Mouse (Mus musculus): ENCODE measurements around the gene H2al1g. TPM values are rescaled to one million over a fixed set of nuclear protein-coding genes. Genes with fewer than 3 reads are reported as not detected.
A peak's percentile ranks its signal among the peaks of the same experiment; 100 is the strongest.
"Not testable (repeated sequence)": the region's sequence is repeated elsewhere in the genome, so short reads cannot be mapped to it uniquely, and the experiment has no call there.

The H2al1g gene
- total RNA-seq (2021): not detected

DNA sequence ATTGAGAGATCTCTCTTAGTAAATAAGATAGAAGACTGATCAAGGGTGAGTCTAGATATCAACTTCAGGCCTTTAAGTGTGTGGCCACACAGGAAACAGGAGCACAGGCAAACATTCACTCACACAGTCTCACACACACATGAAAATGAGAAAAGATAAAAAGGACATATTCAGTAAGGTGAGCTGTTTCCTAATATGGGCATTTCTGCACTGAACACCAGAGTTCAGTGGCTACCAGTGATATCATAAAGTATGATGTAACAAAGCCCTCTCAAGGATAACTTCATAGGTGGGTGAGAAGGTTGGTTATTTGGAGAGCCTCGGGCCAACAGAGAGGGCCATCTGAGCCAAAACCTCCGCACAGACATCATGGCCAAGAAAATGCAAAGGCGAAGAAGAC is at the start of gene H2al1g:
TSS of gene H2al1g (plus strand) at position 301 of the 400 bp plus-strand sequence.
- DNase-seq; intact Hi-C loops (cut with DNase I): not testable (repeated sequence)

DNA sequence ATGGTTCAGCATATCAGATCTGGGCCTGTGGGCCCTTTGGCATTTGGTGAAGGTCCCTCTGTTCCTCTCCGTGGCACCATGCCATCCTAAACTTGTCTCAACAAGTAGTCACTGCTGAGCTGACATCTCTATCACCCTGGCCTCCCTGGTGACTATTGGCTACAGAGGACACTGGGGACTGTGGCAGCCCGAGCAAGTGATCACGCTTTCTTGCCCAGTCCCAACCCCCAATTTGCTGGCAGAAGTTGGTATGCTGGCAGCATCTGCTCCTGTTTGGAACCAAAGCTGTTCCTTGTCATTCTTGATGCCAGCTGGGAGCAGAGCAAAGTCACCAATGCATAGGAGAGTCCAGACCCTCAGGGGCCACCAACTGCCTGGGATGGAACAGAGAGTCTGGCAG is 49.0 kb upstream of the H2al1g start:
- DNase-seq: peak; percentile 84
- intact Hi-C loops (cut with DNase I): no loop called here

GRCm38 (mm10) chrX:11273190-11273589 is 44.9 kb upstream of the H2al1g start:
- no peak for DNase-seq
- intact Hi-C loops (cut with DNase I): loop anchor here (5.0 kb wide), 1 partner anchor 51 kb away; no protein-coding TSS in a partner anchor

- intact Hi-C loops (cut with DNase I): no loop called here
- no peak for DNase-seq
Observed at GRCm38 (mm10) chrX:11277083-11277482, 41.0 kb upstream of the H2al1g start.

DNA sequence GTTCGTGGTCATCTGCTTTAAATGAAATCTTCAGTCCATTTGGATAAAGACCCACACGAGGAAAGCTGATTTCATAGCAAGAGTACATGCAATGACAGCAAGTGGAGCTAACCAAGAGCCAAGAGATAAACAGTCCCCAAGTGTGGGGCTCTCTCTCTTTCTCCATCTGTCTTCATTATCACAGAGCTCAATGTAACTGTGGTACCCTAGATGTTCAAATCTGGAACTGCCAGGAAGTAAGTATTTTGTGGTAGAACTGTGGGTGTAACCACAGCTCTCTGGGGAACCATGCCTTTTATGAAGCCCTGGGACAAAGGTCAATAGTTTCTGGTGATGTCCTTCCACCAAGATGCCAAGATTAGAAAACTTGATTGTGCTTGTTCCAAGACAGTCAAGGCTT is 37.3 kb upstream of the H2al1g start:
- intact Hi-C loops (cut with DNase I): no loop called here
- no peak for DNase-seq

DNA sequence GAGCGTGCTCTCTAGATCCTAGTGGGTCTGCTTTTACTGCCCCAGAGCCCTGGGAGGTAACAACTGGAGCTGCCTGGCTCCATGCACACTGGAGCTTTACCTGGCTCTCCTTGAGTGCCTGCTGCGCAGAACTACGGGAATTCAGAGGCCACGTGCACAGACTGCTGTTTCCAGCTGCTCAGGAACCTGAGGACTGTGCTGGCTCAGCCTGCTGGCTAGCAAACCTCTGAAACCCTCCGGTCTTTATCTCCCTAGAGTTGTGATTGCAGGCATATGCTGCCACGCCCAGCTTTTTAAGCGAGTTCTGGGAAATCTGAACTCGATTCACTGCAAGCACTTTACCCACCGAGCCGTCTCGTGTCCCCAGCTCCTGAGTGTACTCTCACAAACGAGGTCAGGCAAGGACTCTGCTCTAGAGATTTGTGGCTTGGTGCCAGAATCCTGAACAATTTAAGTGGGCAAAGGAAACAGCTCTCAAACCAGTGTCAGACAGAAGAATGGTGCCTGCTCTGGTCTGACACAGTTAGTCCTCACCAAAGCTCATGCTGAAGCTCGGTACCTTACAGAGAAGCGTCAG is 29.7 kb upstream of the H2al1g start:
- no peak for DNase-seq
- intact Hi-C loops (cut with DNase I): no loop called here

GRCm38 (mm10) chrX:11289244-11289643 is 28.8 kb upstream of the H2al1g start:
- intact Hi-C loops (cut with DNase I): no loop called here
- DNase-seq: no peak

DNA sequence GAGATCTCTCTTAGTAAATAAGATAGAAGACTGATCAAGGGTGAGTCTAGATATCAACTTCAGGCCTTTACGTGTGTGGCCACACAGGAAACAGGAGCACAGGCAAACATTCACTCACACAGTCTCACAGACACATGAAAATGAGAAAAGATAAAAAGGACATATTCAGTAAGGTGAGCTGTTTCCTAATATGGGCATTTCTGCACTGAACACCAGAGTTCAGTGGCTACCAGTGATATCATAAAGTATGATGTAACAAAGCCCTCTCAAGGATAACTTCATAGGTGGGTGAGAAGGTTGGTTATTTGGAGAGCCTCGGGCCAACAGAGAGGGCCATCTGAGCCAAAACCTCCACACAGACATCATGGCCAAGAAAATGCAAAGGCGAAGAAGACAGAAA is 19.1 kb upstream of the H2al1g start, which contains the start of gene H2al1a:
TSS of gene H2al1a (plus strand) at position 301 of the 400 bp plus-strand sequence.
- DNase-seq; intact Hi-C loops (cut with DNase I): not testable (repeated sequence)

DNA sequence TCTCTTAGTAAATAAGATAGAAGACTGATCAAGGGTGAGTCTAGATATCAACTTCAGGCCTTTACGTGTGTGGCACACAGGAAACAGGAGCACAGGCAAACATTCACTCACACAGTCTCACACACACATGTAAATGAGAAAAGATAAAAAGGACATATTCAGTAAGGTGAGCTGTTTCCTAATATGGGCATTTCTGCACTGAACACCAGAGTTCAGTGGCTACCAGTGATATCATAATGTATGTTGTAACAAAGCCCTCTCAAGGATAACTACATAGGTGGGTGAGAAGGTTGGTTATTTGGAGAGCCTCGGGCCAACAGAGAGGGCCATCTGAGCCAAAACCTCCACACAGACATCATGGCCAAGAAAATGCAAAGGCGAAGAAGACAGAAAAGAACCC is 15.9 kb upstream of the H2al1g start, which contains the start of gene H2al1b:
TSS of gene H2al1b (plus strand) at position 301 of the 400 bp plus-strand sequence.
- DNase-seq; intact Hi-C loops (cut with DNase I): not testable (repeated sequence)

DNA sequence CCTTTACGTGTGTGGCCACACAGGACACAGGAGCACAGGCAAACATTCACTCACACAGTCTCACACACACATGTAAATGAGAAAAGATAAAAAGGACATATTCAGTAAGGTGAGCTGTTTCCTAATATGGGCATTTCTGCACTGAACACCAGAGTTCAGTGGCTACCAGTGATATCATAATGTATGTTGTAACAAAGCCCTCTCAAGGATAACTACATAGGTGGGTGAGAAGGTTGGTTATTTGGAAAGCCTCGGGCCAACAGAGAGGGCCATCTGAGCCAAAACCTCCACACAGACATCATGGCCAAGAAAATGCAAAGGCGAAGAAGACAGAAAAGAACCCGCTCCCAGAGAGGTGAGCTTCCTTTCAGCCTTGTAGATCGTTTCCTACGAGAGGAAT is 12.7 kb upstream of the H2al1g start, which contains the start of gene H2al1c:
TSS of gene H2al1c (plus strand) at position 301 of the 400 bp plus-strand sequence.
- DNase-seq; intact Hi-C loops (cut with DNase I): not testable (repeated sequence)

GRCm38 (mm10) chrX:11308524-11308923 is 9.5 kb upstream of the H2al1g start, which contains the start of gene H2al1d:
H2al1d (plus strand) TSS chrX:11308824.
- DNase-seq; intact Hi-C loops (cut with DNase I): not testable (repeated sequence)

DNA sequence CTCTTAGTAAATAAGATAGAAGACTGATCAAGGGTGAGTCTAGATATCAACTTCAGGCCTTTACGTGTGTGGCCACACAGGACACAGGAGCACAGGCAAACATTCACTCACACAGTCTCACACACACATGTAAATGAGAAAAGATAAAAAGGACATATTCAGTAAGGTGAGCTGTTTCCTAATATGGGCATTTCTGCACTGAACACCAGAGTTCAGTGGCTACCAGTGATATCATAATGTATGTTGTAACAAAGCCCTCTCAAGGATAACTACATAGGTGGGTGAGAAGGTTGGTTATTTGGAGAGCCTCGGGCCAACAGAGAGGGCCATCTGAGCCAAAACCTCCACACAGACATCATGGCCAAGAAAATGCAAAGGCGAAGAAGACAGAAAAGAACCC is 6.4 kb upstream of the H2al1g start, which contains the start of gene H2al1e:
TSS of gene H2al1e (plus strand) at position 301 of the 400 bp plus-strand sequence.
- intact Hi-C loops (cut with DNase I); DNase-seq: not testable (repeated sequence)

- intact Hi-C loops (cut with DNase I); DNase-seq: not testable (repeated sequence)
Observed at GRCm38 (mm10) chrX:11314858-11315257, 3.2 kb upstream of the H2al1g start, which contains the start of gene H2al1f. H2al1f (plus strand) TSS chrX:11315158.

GRCm38 (mm10) chrX:11321192-11321591 is 3.1 kb downstream of the H2al1g start, which contains the start of gene H2al1h:
H2al1h (plus strand) TSS chrX:11321492.
- DNase-seq; intact Hi-C loops (cut with DNase I): not testable (repeated sequence)

DNA sequence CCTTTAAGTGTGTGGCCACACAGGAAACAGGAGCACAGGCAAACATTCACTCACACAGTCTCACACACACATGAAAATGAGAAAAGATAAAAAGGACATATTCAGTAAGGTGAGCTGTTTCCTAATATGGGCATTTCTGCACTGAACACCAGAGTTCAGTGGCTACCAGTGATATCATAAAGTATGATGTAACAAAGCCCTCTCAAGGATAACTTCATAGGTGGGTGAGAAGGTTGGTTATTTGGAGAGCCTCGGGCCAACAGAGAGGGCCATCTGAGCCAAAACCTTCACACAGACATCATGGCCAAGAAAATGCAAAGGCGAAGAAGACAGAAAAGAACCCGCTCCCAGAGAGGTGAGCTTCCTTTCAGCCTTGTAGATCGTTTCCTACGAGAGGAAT is 6.3 kb downstream of the H2al1g start, which contains the start of gene H2al1i:
TSS of gene H2al1i (plus strand) at position 301 of the 400 bp plus-strand sequence.
- DNase-seq; intact Hi-C loops (cut with DNase I): not testable (repeated sequence)

DNA sequence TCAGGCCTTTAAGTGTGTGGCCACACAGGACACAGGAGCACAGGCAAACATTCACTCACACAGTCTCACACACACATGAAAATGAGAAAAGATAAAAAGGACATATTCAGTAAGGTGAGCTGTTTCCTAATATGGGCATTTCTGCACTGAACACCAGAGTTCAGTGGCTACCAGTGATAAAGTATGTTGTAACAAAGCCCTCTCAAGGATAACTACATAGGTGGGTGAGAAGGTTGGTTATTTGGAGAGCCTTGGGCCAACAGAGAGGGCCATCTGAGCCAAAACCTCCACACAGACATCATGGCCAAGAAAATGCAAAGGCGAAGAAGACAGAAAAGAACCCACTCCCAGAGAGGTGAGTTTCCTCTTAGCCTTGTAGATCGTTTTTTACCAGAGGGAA is 9.5 kb downstream of the H2al1g start, which contains the start of gene H2al1j:
TSS of gene H2al1j (plus strand) at position 301 of the 400 bp plus-strand sequence.
- intact Hi-C loops (cut with DNase I); DNase-seq: not testable (repeated sequence)

- peak; percentile 7 for DNase-seq
- intact Hi-C loops (cut with DNase I): no loop called here
Observed at GRCm38 (mm10) chrX:11345762-11346161, 27.7 kb downstream of the H2al1g start.

DNA sequence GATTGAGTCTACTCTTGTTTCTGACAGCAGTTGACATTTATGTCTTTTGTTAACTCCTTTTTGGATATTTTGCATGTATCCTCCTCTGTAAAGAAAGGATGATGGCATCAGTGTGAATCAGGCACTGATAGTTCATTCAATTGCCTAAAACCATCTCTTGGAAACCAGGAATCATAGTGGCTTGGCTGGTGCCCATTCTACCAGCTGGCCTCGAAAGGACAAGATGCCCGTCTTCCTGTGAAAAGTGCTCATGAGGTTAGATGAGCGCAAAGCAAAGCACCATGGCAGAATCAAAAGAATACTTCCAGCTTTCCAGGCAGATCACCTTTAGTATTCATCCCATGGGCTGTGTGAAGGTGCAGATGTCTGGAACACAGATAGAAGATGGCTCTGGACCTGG is 28.7 kb downstream of the H2al1g start:
- no peak for DNase-seq
- intact Hi-C loops (cut with DNase I): no loop called here

DNA sequence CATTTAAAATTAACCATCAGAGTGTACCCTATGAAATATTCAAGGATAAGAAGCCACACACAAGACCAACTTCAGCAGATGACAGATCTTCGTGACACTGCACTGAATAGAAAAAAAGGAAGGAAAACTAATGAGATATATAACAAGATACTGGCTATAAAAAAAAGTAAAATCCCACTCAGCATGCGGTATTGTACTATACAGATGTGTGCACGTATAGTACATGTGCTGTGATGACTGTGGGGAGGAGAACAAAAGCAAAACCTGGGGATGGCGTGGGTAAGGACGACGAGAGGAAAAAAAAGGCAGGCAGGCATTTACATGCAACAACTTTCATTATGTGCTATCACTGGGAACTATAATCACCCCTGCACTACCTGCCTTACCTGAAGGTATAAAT is 42.8 kb downstream of the H2al1g start:
- intact Hi-C loops (cut with DNase I): no loop called here
- DNase-seq: no peak

GRCm38 (mm10) chrX:11361261-11361660 is 43.2 kb downstream of the H2al1g start:
- intact Hi-C loops (cut with DNase I): no loop called here
- DNase-seq: no peak

- peak; percentile 84 for DNase-seq
- intact Hi-C loops (cut with DNase I): no loop called here
Observed at GRCm38 (mm10) chrX:11363890-11364289, 45.8 kb downstream of the H2al1g start.

DNA sequence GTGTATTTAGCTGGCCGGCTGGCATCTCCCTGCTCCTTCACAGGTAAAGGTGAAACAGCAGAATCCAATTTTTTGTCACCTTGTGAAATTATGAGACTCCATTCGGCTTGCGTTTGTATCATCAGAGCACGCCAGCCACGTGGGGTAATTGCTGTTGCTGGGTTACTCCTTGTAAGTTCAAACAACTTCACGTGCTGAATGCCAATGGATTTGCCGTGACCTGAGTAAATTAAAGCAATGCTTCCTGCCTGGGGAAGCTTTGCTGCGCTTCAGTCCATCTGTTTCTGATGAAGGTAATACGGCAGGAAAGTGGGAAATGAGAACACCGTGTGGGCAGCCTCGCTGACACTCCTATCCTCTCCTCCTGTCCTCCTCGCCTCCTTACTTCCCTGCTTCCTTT is 47.1 kb downstream of the H2al1g start:
- intact Hi-C loops (cut with DNase I): no loop called here
- DNase-seq: no peak

Measured in left cerebral cortex, postnatal 4 days (tissue).